Comparison of ENCODE assay signal across 8 mouse cellular contexts in genomic region chr1:64792521-64793233, GRCm38 (mm10). TPM values are rescaled to one million over a fixed set of nuclear protein-coding genes. Genes with fewer than 3 reads are reported as not detected.
DNase-seq lines count a peak whose midpoint lies in the region; ATAC-seq and TF ChIP-seq lines count a peak whose summit lies in the region.

No protein-coding gene starts in this region.

- peak overlapping the region; percentile 22 for H3K27ac ChIP-seq in limb, embryonic 14.5 days (replicated peaks; ENCODE audit: low read depth, low read length)

- 57% methylated on average over 11 of the region's 11 CpGs for WGBS in limb, embryonic 14.5 days

- no peak overlapping the region for H3K9ac ChIP-seq in limb, embryonic 14.5 days (ENCODE audit: low read depth, low read length, severe bottlenecking)

- no peak overlapping the region for H3K4me2 ChIP-seq in limb, embryonic 14.5 days (replicated peaks; ENCODE audit: low read depth, low read length, severe bottlenecking)

- TF ChIP-seq POLR2A in limb, embryonic 14.5 days (IDR thresholded peaks at IDR 0.05; ENCODE audit: borderline replicate concordance, extremely low read depth, insufficient read depth, insufficient read length) = no peak

- H3K4me1 ChIP-seq in limb, embryonic 14.5 days (ENCODE audit: control insufficient read depth, insufficient read depth, low read length) = peaks cover 24% of the 10 kb centered on the region

- H3K36me3 ChIP-seq in limb, embryonic 14.5 days (ENCODE audit: control insufficient read depth, insufficient read depth, low read length) = peaks cover 5% of the 10 kb centered on the region; the same call in 1 of the 2 replicates

- DNase-seq in heart, adult 11 months = peak; percentile 90
- DNase-seq in heart, postnatal 36 days = no peak
- DNase-seq in ZHBTc4 (ENCODE audit: low read depth, low spot score) = peak; percentile 14
- DNase-seq in gastrocnemius, postnatal 36 days = peak; percentile 26 to 32
- peak; percentile 30 for DNase-seq in limb, embryonic 14.5 days (ENCODE audit: low spot score)
- DNase-seq in cerebellum, adult 8-10 months = no peak
- no peak for DNase-seq in embryo, embryonic 11 days
- DNase-seq in right cerebral cortex, adult 18-20 months = no peak

- ATAC-seq in limb, embryonic 14.5 days (ENCODE audit: low FRiP score, low read depth) = no peak

- no peak overlapping the region for H3K4me3 ChIP-seq in limb, embryonic 14.5 days (replicated peaks; ENCODE audit: low read length)

- H3K9me3 ChIP-seq in limb, embryonic 14.5 days (ENCODE audit: control insufficient read depth, low read length) = no peaks in the 10 kb centered on the region

- intact Hi-C loops in heart, postnatal 36 days (cut with DNase I) = loop anchor here (2.0 to 5.0 kb wide), 2 partner anchors 45 to 54 kb away; no protein-coding TSS in a partner anchor
- intact Hi-C loops in gastrocnemius, postnatal 36 days (cut with DNase I) = loop anchor here (5.0 kb wide), 1 partner anchor 55 kb away; the partner anchor contains the start of gene Fzd5

- H3K27me3 ChIP-seq in limb, embryonic 14.5 days (ENCODE audit: control insufficient read depth, insufficient read depth, low read length) = no peaks in the 10 kb centered on the region

RNA-seq across cellular contexts. Expression of gene Fzd5, which starts 55.1 kb away (rescaled TPM):
- total RNA-seq in heart, postnatal 36 days (2021) = 1 to 10 TPM; 4.5 TPM
- 1 to 10 TPM; 1.5 to 1.9 TPM for total RNA-seq in gastrocnemius, postnatal 36 days (2021)
- polyA plus RNA-seq in limb, embryonic 14.5 days (2012; rRNA removed) = 3.9 and 6.8 TPM in 2 replicates
- polyA plus RNA-seq in limb, embryonic 14.5 days (2014; fragmentation: Nextera tagmentation; extraction: Ambion mirVana) = 1.6 and 2.1 TPM in 2 replicates

Comparison
In these comparisons a context has a peak if more than half of its experiments do, and no peak if none do; other contexts are left out.
1. DNase-seq: peak in heart, adult 11 months (single experiment), ZHBTc4 (single experiment), gastrocnemius, postnatal 36 days (2 of 2) and limb, embryonic 14.5 days (single experiment); none in heart, postnatal 36 days (0 of 2), cerebellum, adult 8-10 months (single experiment), embryo, embryonic 11 days (single experiment) and right cerebral cortex, adult 18-20 months (single experiment).